Mouse (Mus musculus) intestine, postnatal 0 days (tissue): ENCODE measurements around the gene Pigs. TPM values are rescaled to one million over a fixed set of nuclear protein-coding genes. Genes with fewer than 3 reads are reported as not detected.

Experiments used
- ATAC-seq: fragments of 200-750 bp; cut with Nextera tagmentation; 2 replicates; pipeline ENCODE4 v1.8.0; 2017; ENCODE audit warnings: mild to moderate bottlenecking, moderate TSS enrichment, moderate library complexity
- H3K27ac ChIP-seq: fragments of 300-500 bp; sonication (generic); 2 replicates; pipeline ENCODE4 v1.5.1; 2014; ENCODE audit warnings: mild to moderate bottlenecking, low read depth, low read length, moderate library complexity
- H3K27me3 ChIP-seq: fragments of 300-500 bp; sonication (generic); replicated peaks from 2 replicates; pipeline ENCODE4 v1.6.1; 2014; ENCODE audit warnings: low read length, mixed read lengths; ENCODE audit not compliant: control insufficient read depth, insufficient read depth
- H3K36me3 ChIP-seq: fragments of 300-500 bp; sonication (generic); 2 replicates; pipeline ENCODE4 v1.6.1; 2014; ENCODE audit warnings: mild to moderate bottlenecking, moderate library complexity; ENCODE audit not compliant: control insufficient read depth, insufficient read depth
- H3K4me1 ChIP-seq: fragments of 300-500 bp; sonication (generic); replicated peaks from 2 replicates; pipeline ENCODE4 v1.6.1; 2014; ENCODE audit warnings: antibody characterized with exemption, low read length, mixed read lengths; ENCODE audit not compliant: control insufficient read depth, insufficient read depth
- H3K4me2 ChIP-seq: fragments of 300-500 bp; sonication (generic); replicated peaks from 2 replicates; pipeline ENCODE4 v1.6.1; 2014; ENCODE audit warnings: low read depth, mild to moderate bottlenecking, moderate library complexity
- H3K4me3 ChIP-seq: fragments of 300-500 bp; sonication (generic); 2 replicates; pipeline ENCODE4 v1.5.1; 2014; ENCODE audit warnings: low read depth, low read length
- H3K9ac ChIP-seq: fragments of 300-500 bp; sonication (generic); 2 replicates; pipeline ENCODE4 v1.6.1; 2014; ENCODE audit warnings: mild to moderate bottlenecking, low read depth, low read length
- H3K9me3 ChIP-seq: fragments of 300-500 bp; sonication (generic); 2 replicates; pipeline ENCODE4 v1.6.1; 2016; ENCODE audit warnings: mixed run types; ENCODE audit not compliant: control insufficient read depth
- CTCF ChIP-seq: sonication (generic); IDR thresholded peaks from 2 replicates; pipeline ENCODE4 v1.5.1; 2016; ENCODE audit warnings: low read depth, mild to moderate bottlenecking, control low read depth, antibody characterized with exemption, moderate library complexity
- WGBS: fragments of 180-500 bp; shearing (Covaris S2); extraction: QIAGEN DNeasy Blood & Tissue Kit; methylation state at CpG from one replicate; pipeline ENCODE4 v1.1.7; 2014; 5-methylcytosine and 5-hydroxymethylcytosine counted together
- polyA plus RNA-seq: library from polyadenylated mRNA; unstranded; fragments of >200 nt; fragmentation: Nextera tagmentation; extraction: Ambion mirVana; gene quantifications from 2 replicates; pipeline ENCODE4 v1.2.1, GENCODE M21; 2015

Pigs gene
- polyA plus RNA-seq, 1 experiment from 2014 or later, result 58.6 TPM

DNA sequence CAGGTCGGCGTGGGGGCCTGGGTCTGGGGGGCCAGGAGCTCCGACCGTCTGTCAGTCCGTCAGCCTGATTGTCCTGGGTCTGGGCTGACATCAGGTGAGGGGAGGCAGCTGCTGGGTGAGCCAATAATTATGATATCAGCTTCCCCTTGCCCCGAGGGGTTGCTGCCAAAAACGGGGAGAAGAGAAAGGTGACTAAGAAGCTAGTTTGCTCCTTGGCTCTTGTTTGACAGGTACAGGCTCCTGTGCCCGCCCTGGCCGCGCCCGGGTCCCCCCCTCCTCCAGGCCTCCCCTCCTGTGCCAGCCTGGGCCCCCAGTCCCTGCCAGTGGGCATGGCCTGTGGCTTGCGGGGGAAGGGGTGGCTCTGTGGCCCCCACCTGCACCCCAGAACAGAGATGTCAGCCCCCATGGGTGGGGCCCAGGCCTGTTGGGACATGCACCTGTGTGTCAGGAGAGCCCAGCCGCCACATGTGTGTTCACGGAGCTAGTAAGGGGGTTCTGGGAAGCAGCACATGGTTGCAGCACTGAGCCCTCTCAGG lies 58.4 kb downstream of the Pigs start, which contains the start of gene Foxn1:
Foxn1 (minus strand) TSS at position 51 of the 536 bp plus-strand sequence.
- Histone ChIP-seq H3K9me3 (no peaks in the 10 kb centered on the region), H3K27ac (no peak within 1 kb of the TSS), H3K36me3 (no peaks in the 10 kb centered on the region), H3K4me1 (no peaks in the 10 kb centered on the region), H3K9ac (no peak within 1 kb of the TSS), H3K4me3 (no peak within 1 kb of the TSS), H3K4me2 (no peak within 1 kb of the TSS), H3K27me3 (no peaks in the 10 kb centered on the region)
- WGBS, result 70% methylated on average over 10 of the region's 14 CpGs
- no peak for ATAC-seq
- TF ChIP-seq CTCF, result no peak

Other genes starting within 250 kb of the Pigs start
- gene Eral1, start 248.0 kb upstream of the Pigs start, polyA plus RNA-seq, result 12.2 and 13.0 TPM in 2 replicates
- 10.6 and 11.5 TPM in 2 replicates for gene Fam222b, start 233.8 kb upstream of the Pigs start, polyA plus RNA-seq
- 30.8 and 30.9 TPM in 2 replicates for gene Traf4, start 162.8 kb upstream of the Pigs start, polyA plus RNA-seq
- gene Nek8, start 151.7 kb upstream of the Pigs start, polyA plus RNA-seq, result 5.7 and 5.8 TPM in 2 replicates
- 14.1 and 16.1 TPM in 2 replicates for gene Tlcd1, start 151.7 kb upstream of the Pigs start, polyA plus RNA-seq
- 762 and 768 TPM in 2 replicates for gene Rpl23a, start 144.8 kb upstream of the Pigs start, polyA plus RNA-seq
- gene Rab34, start 140.0 kb upstream of the Pigs start, polyA plus RNA-seq, result 33.9 and 35.4 TPM in 2 replicates
- gene Proca1, start 135.0 kb upstream of the Pigs start, polyA plus RNA-seq, result 0.77 and 1.1 TPM in 2 replicates
- 61.8 and 66.6 TPM in 2 replicates for gene Sdf2, start 82.7 kb upstream of the Pigs start, polyA plus RNA-seq
- 8.8 and 9.5 TPM in 2 replicates for gene Supt6, start 82.4 kb upstream of the Pigs start, polyA plus RNA-seq
- 49.9 and 54.9 TPM in 2 replicates for gene 2610507B11Rik, start 66.7 kb upstream of the Pigs start, polyA plus RNA-seq
- gene BC030499, start 37.6 kb upstream of the Pigs start, polyA plus RNA-seq, result 0.07 TPM in 1 of 2 replicates, not detected in the other
- gene Spag5, start 26.9 kb upstream of the Pigs start, polyA plus RNA-seq, result 4.5 and 4.6 TPM in 2 replicates
- gene Aldoc, start 5.4 kb upstream of the Pigs start, polyA plus RNA-seq, result 9.3 and 9.4 TPM in 2 replicates
- 26.9 and 28.4 TPM in 2 replicates for gene Unc119, start 15.1 kb downstream of the Pigs start, polyA plus RNA-seq
- gene Foxn1, start 58.1 kb downstream of the Pigs start, polyA plus RNA-seq, result not detected in 2 replicates
- gene Slc13a2, start 93.8 kb downstream of the Pigs start, polyA plus RNA-seq, result 31.4 and 36.6 TPM in 2 replicates
- 68.7 and 71.6 TPM in 2 replicates for gene Slc46a1, start 137.3 kb downstream of the Pigs start, polyA plus RNA-seq
- gene Sarm1, start 169.3 kb downstream of the Pigs start, polyA plus RNA-seq, result 0.94 and 1.0 TPM in 2 replicates
- 0.85 and 1.2 TPM in 2 replicates for gene Vtn, start 170.7 kb downstream of the Pigs start, polyA plus RNA-seq
- gene Sebox, start 175.0 kb downstream of the Pigs start, polyA plus RNA-seq, result not detected in 2 replicates
- gene Tmem199, start 183.8 kb downstream of the Pigs start, polyA plus RNA-seq, result 49.2 and 51.2 TPM in 2 replicates
- 65.8 and 67.1 TPM in 2 replicates for gene Poldip2, start 183.8 kb downstream of the Pigs start, polyA plus RNA-seq
- 64.7 and 71.5 TPM in 2 replicates for gene Tnfaip1, start 207.9 kb downstream of the Pigs start, polyA plus RNA-seq
- 221 and 222 TPM in 2 replicates for gene Ift20, start 207.9 kb downstream of the Pigs start, polyA plus RNA-seq
- 83.9 and 86.9 TPM in 2 replicates for gene Tmem97, start 222.4 kb downstream of the Pigs start, polyA plus RNA-seq